Mouse (Mus musculus) neural tube, embryonic 12.5 days (tissue): ENCODE results near the gene Dnaja3. TPM values are rescaled to one million over a fixed set of nuclear protein-coding genes. Genes with fewer than 3 reads are reported as not detected.

Experiments
- ATAC-seq: fragments of 200-750 bp; cut with Nextera tagmentation; 2 replicates; pipeline ENCODE4 v1.8.0; 2017; ENCODE audit warnings: low read depth, mild to moderate bottlenecking, moderate TSS enrichment, moderate library complexity; ENCODE audit not compliant: low FRiP score
- H3K27ac ChIP-seq: fragments of 300-500 bp; sonication (generic); 2 replicates; pipeline ENCODE4 v1.5.1; 2016
- H3K27me3 ChIP-seq: fragments of 300-500 bp; sonication (generic); replicated peaks from 2 replicates; pipeline ENCODE4 v1.6.1; 2016; ENCODE audit warnings: mild to moderate bottlenecking
- H3K36me3 ChIP-seq: fragments of 300-500 bp; sonication (generic); 2 replicates; pipeline ENCODE4 v1.6.1; 2016; ENCODE audit warnings: mild to moderate bottlenecking
- H3K4me1 ChIP-seq: fragments of 300-500 bp; sonication (generic); 2 replicates; pipeline ENCODE4 v1.6.1; 2016
- H3K4me2 ChIP-seq: fragments of 300-500 bp; sonication (generic); replicated peaks from 2 replicates; pipeline ENCODE4 v1.6.1; 2016; ENCODE audit warnings: mild to moderate bottlenecking
- H3K4me3 ChIP-seq: fragments of 300-500 bp; sonication (generic); 2 replicates; pipeline ENCODE4 v1.5.1; 2016
- H3K9ac ChIP-seq: fragments of 300-500 bp; sonication (generic); 2 replicates; pipeline ENCODE4 v1.6.1; 2016; ENCODE audit warnings: mild to moderate bottlenecking
- H3K9me3 ChIP-seq: fragments of 300-500 bp; sonication (generic); 2 replicates; pipeline ENCODE4 v1.6.1; 2016; ENCODE audit warnings: mild to moderate bottlenecking
- WGBS: fragments of 180-500 bp; shearing (Covaris S2); methylation state at CpG from one replicate; pipeline ENCODE4 v1.1.7; 2016; 5-methylcytosine and 5-hydroxymethylcytosine counted together
- polyA plus RNA-seq: library from polyadenylated mRNA; unstranded; fragments of >200 nt; fragmentation: Nextera tagmentation; extraction: Ambion mirVana; gene quantifications from 2 replicates; pipeline ENCODE4 v1.2.1, GENCODE M21; 2016

The Dnaja3 gene
- polyA plus RNA-seq, 1 experiment from 2014 or later, result 51.5 TPM

GRCm38 (mm10) chr16:4611193-4611592 lies 28.6 kb upstream of the Dnaja3 start:
- Histone ChIP-seq H3K4me2 (no peak overlapping the region), H3K4me3 (no peak overlapping the region)

GRCm38 (mm10) chr16:4611676-4612075 lies 28.1 kb upstream of the Dnaja3 start:
- Histone ChIP-seq H3K27ac (no peak overlapping the region), H3K9ac (no peak overlapping the region), H3K9me3 (no peaks in the 10 kb centered on the region), H3K36me3 (peaks cover 72% of the 10 kb centered on the region), H3K4me1 (peaks cover 9% of the 10 kb centered on the region), H3K27me3 (no peaks in the 10 kb centered on the region), H3K4me3 (no peak overlapping the region), H3K4me2 (no peak overlapping the region)
- no peak for ATAC-seq
- 97% methylated on average over 7 of the region's 7 CpGs for WGBS

More at GRCm38 (mm10) chr16:4611193-4611592, 28.6 kb upstream of the Dnaja3 start:
- no peaks in the 10 kb centered on the region for H3K9me3 ChIP-seq
- no peak overlapping the region for H3K27ac ChIP-seq
- 93% methylated on average over 5 of the region's 5 CpGs for WGBS
- no peak for ATAC-seq
- no peaks in the 10 kb centered on the region for H3K27me3 ChIP-seq
- H3K9ac ChIP-seq, result no peak overlapping the region
- peaks cover 14% of the 10 kb centered on the region for H3K4me1 ChIP-seq
- H3K36me3 ChIP-seq, result peaks cover 71% of the 10 kb centered on the region

GRCm38 (mm10) chr16:4613736-4614135 lies 26.1 kb upstream of the Dnaja3 start:
- no peak for ATAC-seq
- 89% methylated on average over 9 of the region's 9 CpGs for WGBS
- Histone ChIP-seq H3K4me1 (no peaks in the 10 kb centered on the region), H3K9ac (no peak overlapping the region), H3K9me3 (no peaks in the 10 kb centered on the region; the same call in 1 of the 2 replicates), H3K27me3 (no peaks in the 10 kb centered on the region), H3K4me2 (no peak overlapping the region), H3K36me3 (peaks cover 83% of the 10 kb centered on the region), H3K27ac (no peak overlapping the region), H3K4me3 (no peak overlapping the region)

- no peak overlapping the region for H3K4me3 ChIP-seq
- no peaks in the 10 kb centered on the region; the same call in 1 of the 2 replicates for H3K9me3 ChIP-seq
- no peak overlapping the region for H3K27ac ChIP-seq
- WGBS, result 95% methylated on average over 3 of the region's 3 CpGs
- no peak for ATAC-seq
- H3K36me3 ChIP-seq, result peaks cover 78% of the 10 kb centered on the region
- H3K27me3 ChIP-seq, result no peaks in the 10 kb centered on the region
- H3K4me2 ChIP-seq, result no peak overlapping the region
- H3K9ac ChIP-seq, result no peak overlapping the region
- H3K4me1 ChIP-seq, result no peaks in the 10 kb centered on the region
Observed at GRCm38 (mm10) chr16:4614639-4615038, 25.1 kb upstream of the Dnaja3 start.

- Histone ChIP-seq H3K36me3 (peaks cover 77% of the 10 kb centered on the region), H3K4me2 (no peak overlapping the region), H3K4me1 (no peaks in the 10 kb centered on the region), H3K9ac (no peak overlapping the region), H3K9me3 (no peaks in the 10 kb centered on the region; the same call in 1 of the 2 replicates), H3K4me3 (no peak overlapping the region), H3K27ac (no peak overlapping the region), H3K27me3 (no peaks in the 10 kb centered on the region)
- no peak for ATAC-seq
- WGBS, result 90% methylated on average over 1 of the region's 1 CpGs
Observed at GRCm38 (mm10) chr16:4615297-4615696, 24.5 kb upstream of the Dnaja3 start.

GRCm38 (mm10) chr16:4616829-4617228 lies 23.0 kb upstream of the Dnaja3 start:
- no peak overlapping the region for H3K4me2 ChIP-seq
- no peaks in the 10 kb centered on the region for H3K4me1 ChIP-seq
- H3K9me3 ChIP-seq, result no peaks in the 10 kb centered on the region; the same call in 1 of the 2 replicates
- H3K27me3 ChIP-seq, result no peaks in the 10 kb centered on the region
- H3K27ac ChIP-seq, result no peak overlapping the region
- peaks cover 63% of the 10 kb centered on the region for H3K36me3 ChIP-seq
- no peak overlapping the region for H3K9ac ChIP-seq
- no peak for ATAC-seq
- WGBS, result 89% methylated on average over 4 of the region's 4 CpGs
- no peak overlapping the region for H3K4me3 ChIP-seq

GRCm38 (mm10) chr16:4624074-4624473 lies 15.7 kb upstream of the Dnaja3 start:
- Histone ChIP-seq H3K27ac (peak overlapping the region; percentile 60), H3K4me3 (peak overlapping the region; percentile 73), H3K4me1 (peaks cover 17% of the 10 kb centered on the region), H3K4me2 (peak overlapping the region; percentile 75), H3K36me3 (peaks cover 10% of the 10 kb centered on the region), H3K9me3 (no peaks in the 10 kb centered on the region), H3K9ac (peak overlapping the region; percentile 83), H3K27me3 (no peaks in the 10 kb centered on the region)
- WGBS, result 24% methylated on average over 9 of the region's 9 CpGs
- no peak for ATAC-seq

GRCm38 (mm10) chr16:4624481-4625110 lies 15.2 kb upstream of the Dnaja3 start, which contains the start of gene Pam16:
Gene Pam16 (minus strand): TSS chr16:4624988.
- Histone ChIP-seq H3K9me3 (no peaks in the 10 kb centered on the region), H3K9ac (peak within 1 kb of the TSS; percentile 83), H3K27ac (peak within 1 kb of the TSS; percentile 60), H3K4me3 (peak within 1 kb of the TSS; percentile 73), H3K4me1 (peaks cover 17% of the 10 kb centered on the region), H3K36me3 (peaks cover 8% of the 10 kb centered on the region), H3K4me2 (peak within 1 kb of the TSS; percentile 75), H3K27me3 (no peaks in the 10 kb centered on the region)
- WGBS, result under 1% methylated on average over 56 of the region's 56 CpGs
- ATAC-seq, result peak; percentile 91

- ATAC-seq, result no peak
- Histone ChIP-seq H3K9me3 (no peaks in the 10 kb centered on the region), H3K4me2 (no peak overlapping the region), H3K36me3 (peaks cover 12% of the 10 kb centered on the region), H3K4me3 (no peak overlapping the region), H3K27me3 (no peaks in the 10 kb centered on the region), H3K9ac (no peak overlapping the region), H3K27ac (no peak overlapping the region), H3K4me1 (peaks cover 17% of the 10 kb centered on the region)
- 87% methylated on average over 6 of the region's 6 CpGs for WGBS
Observed at GRCm38 (mm10) chr16:4627105-4627504, 12.7 kb upstream of the Dnaja3 start.

- no peak overlapping the region for H3K4me3 ChIP-seq
- no peak for ATAC-seq
- H3K4me1 ChIP-seq, result peaks cover 3% of the 10 kb centered on the region; the same call in 1 of the 2 replicates
- no peaks in the 10 kb centered on the region for H3K9me3 ChIP-seq
- no peak overlapping the region for H3K4me2 ChIP-seq
- H3K27me3 ChIP-seq, result no peaks in the 10 kb centered on the region
- H3K27ac ChIP-seq, result no peak overlapping the region
- H3K36me3 ChIP-seq, result peaks cover 26% of the 10 kb centered on the region
- 95% methylated on average over 9 of the region's 9 CpGs for WGBS
- H3K9ac ChIP-seq, result no peak overlapping the region
Observed at GRCm38 (mm10) chr16:4628898-4629419, 10.8 kb upstream of the Dnaja3 start.

- H3K27ac ChIP-seq, result no peak overlapping the region
- no peak overlapping the region for H3K4me3 ChIP-seq
- no peaks in the 10 kb centered on the region for H3K4me1 ChIP-seq
- peak; percentile 64; the same call in 1 of the 2 replicates for ATAC-seq
- peaks cover 31% of the 10 kb centered on the region for H3K36me3 ChIP-seq
- WGBS, result 23% methylated on average over 6 of the region's 6 CpGs
- H3K27me3 ChIP-seq, result no peaks in the 10 kb centered on the region
- H3K9me3 ChIP-seq, result no peaks in the 10 kb centered on the region
- no peak overlapping the region for H3K9ac ChIP-seq
- H3K4me2 ChIP-seq, result no peak overlapping the region
Observed at GRCm38 (mm10) chr16:4629950-4630349, 9.8 kb upstream of the Dnaja3 start.

GRCm38 (mm10) chr16:4632050-4632449 lies 7.7 kb upstream of the Dnaja3 start:
- 49% methylated on average over 7 of the region's 7 CpGs for WGBS
- no peak overlapping the region for H3K4me2 ChIP-seq
- H3K36me3 ChIP-seq, result peaks cover 31% of the 10 kb centered on the region
- H3K27ac ChIP-seq, result no peak overlapping the region
- H3K4me3 ChIP-seq, result no peak overlapping the region
- H3K27me3 ChIP-seq, result no peaks in the 10 kb centered on the region
- no peak overlapping the region for H3K9ac ChIP-seq
- H3K4me1 ChIP-seq, result no peaks in the 10 kb centered on the region
- H3K9me3 ChIP-seq, result no peaks in the 10 kb centered on the region
- no peak; the same call in 1 of the 2 replicates for ATAC-seq

- WGBS, result 94% methylated on average over 3 of the region's 3 CpGs
Observed at GRCm38 (mm10) chr16:4633661-4634060, 6.1 kb upstream of the Dnaja3 start.

More at GRCm38 (mm10) chr16:4633661-4634060, 6.1 kb upstream of the Dnaja3 start:
- H3K36me3 ChIP-seq, result peaks cover 27% of the 10 kb centered on the region
- H3K4me2 ChIP-seq, result no peak overlapping the region
- H3K4me3 ChIP-seq, result no peak overlapping the region
- H3K9ac ChIP-seq, result no peak overlapping the region
- H3K9me3 ChIP-seq, result no peaks in the 10 kb centered on the region
- no peak overlapping the region for H3K27ac ChIP-seq
- ATAC-seq, result no peak
- H3K27me3 ChIP-seq, result no peaks in the 10 kb centered on the region
- H3K4me1 ChIP-seq, result no peaks in the 10 kb centered on the region
